Mouse (Mus musculus): ENCODE data around the gene Gimap9. TPM values are rescaled to one million over a fixed set of nuclear protein-coding genes. Genes with fewer than 3 reads are reported as not detected.
"Not testable (repeated sequence)": the region's sequence is repeated elsewhere in the genome, so short reads cannot be mapped to it uniquely, and the experiment has no call there.

Gimap9 gene
- polyA plus RNA-seq, 1 experiment from 2014 or later: 2.9 TPM

DNA sequence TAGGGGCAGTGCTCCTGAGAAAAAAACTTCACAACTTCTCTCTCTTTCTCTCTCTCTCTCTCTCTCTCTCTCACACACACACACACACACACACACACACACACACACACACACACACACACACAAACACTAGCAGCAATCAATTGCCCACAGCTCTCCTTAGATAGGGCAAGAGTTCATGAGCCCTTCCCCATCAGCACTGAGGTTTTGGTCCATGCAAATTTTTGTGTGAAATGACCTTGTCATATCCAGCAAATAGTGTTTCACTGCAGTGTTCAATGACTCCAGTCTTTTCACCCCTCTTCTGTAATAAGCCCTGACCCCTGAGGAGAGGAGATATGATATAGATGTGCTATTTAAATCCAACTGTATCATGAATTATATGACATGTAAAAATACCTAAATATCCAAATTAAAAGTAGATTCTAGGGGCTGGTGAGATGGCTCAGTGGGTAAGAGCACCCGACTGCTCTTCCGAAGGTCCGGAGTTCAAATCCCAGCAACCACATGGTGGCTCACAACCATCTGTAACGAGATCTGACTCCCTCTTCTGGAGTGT is 7.4 kb downstream of the Gimap9 start:
- H3K9me3 ChIP-seq; ATAC-seq (ENCODE audit: low FRiP score); H3K4me1 ChIP-seq (replicated peaks); H3K4me3 ChIP-seq; H3K9ac ChIP-seq; H3K4me2 ChIP-seq; H3K27me3 ChIP-seq; H3K36me3 ChIP-seq; H3K27ac ChIP-seq: not testable (repeated sequence)
- WGBS: 86% methylated on average over 3 of the region's 4 CpGs

DNA sequence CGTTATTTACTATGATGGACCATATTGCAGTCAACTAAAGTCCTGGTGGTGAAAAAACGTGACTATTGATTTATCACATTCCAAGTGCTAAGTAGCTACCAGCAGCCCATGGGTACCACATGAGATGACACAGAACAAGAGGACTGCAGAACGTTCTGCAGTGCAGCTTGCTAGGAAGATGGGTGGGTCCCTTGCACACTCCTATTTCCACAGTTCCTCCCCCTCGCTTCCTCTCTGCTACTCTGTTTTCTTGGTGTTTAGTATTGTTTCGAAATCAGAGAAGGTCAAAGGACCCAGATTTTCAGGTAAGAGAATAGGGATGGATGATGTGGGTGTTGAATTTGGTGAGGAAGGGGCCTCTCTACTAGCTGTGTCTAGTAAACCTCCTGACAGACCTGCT is 8.4 kb downstream of the Gimap9 start, which contains the start of gene Gimap4:
Gimap4 (plus strand) TSS at position 231 of the 400 bp plus-strand sequence.
- no peak for ATAC-seq (ENCODE audit: low FRiP score)
- Histone ChIP-seq H3K9ac (no peak within 1 kb of the TSS), H3K4me1 (replicated peaks) (no peaks in the 10 kb centered on the region), H3K4me2 (no peak within 1 kb of the TSS), H3K36me3 (no peaks in the 10 kb centered on the region), H3K27me3 (no peaks in the 10 kb centered on the region), H3K9me3 (no peaks in the 10 kb centered on the region), H3K27ac (no peak within 1 kb of the TSS), H3K4me3 (no peak within 1 kb of the TSS)
- 75% methylated on average over 5 of the region's 5 CpGs for WGBS

DNA sequence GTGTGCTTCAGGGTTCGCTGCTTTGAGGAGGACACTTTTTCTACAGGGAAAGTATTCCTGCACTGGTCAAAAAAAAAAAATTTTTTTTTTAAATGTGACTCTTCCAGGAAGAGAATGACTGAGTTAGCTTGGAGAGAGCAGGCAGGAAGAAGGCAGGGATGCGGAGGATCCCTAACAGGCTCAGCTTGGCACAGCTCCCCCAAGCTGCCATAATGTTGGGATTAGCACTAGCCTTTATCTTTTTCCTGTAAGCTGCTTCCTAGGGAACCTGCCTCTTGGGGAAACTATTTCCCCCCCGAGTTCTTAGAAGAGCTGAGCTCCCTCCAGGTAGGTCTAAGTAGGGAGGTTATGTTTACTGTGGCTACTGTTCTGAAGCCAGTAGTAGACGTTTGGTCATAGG is 8.9 kb downstream of the Gimap9 start:
- no peak for ATAC-seq (ENCODE audit: low FRiP score)
- 72% methylated on average over 4 of the region's 4 CpGs for WGBS
- no peak overlapping the region for H3K9ac ChIP-seq

DNA sequence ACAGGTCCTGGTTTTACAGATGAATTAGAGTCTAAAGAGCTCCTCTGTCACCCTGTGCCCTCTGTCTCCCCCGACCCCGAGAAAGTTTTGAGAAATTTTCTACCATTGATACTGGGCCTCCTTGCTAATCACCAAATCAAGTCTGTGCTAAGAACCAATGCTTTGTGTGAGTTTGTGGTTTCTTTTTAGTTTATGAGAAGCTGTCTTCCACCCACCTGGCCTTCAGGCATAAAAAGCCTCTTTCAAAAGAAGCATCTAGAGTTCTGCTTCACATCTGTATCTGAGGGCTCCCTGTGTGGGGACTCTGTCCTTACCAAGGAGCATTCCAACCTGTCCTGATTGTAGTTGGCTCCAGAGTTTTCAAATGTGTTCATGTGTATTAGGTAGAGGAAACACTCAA is 9.3 kb downstream of the Gimap9 start:
- H3K27me3 ChIP-seq: no peaks in the 10 kb centered on the region
- no peak overlapping the region for H3K27ac ChIP-seq
- no peaks in the 10 kb centered on the region for H3K9me3 ChIP-seq
- ATAC-seq (ENCODE audit: low FRiP score): no peak
- no peak overlapping the region for H3K9ac ChIP-seq
- H3K4me1 ChIP-seq (replicated peaks): no peaks in the 10 kb centered on the region
- no peaks in the 10 kb centered on the region for H3K36me3 ChIP-seq
- no peak overlapping the region for H3K4me3 ChIP-seq
- H3K4me2 ChIP-seq: no peak overlapping the region
- WGBS: 88% methylated on average over 2 of the region's 2 CpGs

More for the DNA sequence above, 8.9 kb downstream of the Gimap9 start:
- Histone ChIP-seq H3K4me2 (no peak overlapping the region), H3K27me3 (no peaks in the 10 kb centered on the region), H3K27ac (no peak overlapping the region), H3K4me1 (replicated peaks) (no peaks in the 10 kb centered on the region), H3K9me3 (no peaks in the 10 kb centered on the region), H3K36me3 (no peaks in the 10 kb centered on the region), H3K4me3 (no peak overlapping the region)

DNA sequence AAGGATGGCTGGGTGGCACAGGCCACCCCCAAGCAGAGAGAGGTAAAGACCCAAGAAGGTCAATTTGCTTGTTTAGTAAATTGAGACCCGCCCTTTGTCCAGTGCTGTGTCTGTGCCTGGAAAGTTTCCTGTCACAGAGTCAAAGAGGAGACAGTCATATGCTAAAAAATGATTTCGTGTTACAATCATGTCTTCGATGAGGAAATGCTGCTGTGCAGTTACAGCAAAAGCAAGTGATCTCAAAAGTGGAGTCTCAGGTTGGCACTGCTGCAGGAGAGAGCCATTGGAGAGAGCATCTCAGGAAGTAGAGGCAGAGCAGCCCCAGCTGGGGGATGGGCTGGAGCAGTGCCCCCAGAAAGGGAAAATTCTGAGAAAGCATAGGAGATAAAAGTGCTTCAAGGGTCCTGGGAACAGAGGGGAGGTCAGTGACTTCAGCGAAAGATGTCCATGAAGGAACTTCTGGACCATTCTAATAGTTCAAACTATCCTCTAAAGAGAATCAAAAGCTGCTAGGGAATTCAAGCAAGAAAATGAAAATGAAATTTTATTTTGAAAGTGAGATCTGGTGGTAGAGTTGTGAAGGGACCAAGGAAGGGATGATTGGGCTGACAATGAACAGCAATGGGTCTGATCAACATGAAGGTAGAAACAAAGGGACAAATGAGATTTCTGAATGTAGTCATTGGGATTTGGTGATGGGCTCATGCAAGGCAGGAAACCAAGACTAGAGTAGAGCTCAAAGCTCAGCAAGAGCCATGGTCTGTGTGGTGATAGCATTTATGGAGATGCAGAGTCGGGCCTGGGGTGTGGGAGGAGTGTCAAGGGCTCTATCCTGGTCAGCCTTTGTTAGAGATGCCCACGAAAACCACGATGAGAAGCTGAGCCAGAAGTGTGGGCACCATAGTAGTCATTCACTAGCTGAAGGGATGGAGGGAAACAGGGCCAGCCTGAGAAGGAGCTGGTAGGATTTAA is 10.1 kb downstream of the Gimap9 start:
- H3K4me1 ChIP-seq (replicated peaks): no peaks in the 10 kb centered on the region
- 84% methylated on average over 7 of the region's 7 CpGs for WGBS
- H3K9me3 ChIP-seq: no peaks in the 10 kb centered on the region
- H3K4me2 ChIP-seq: no peak overlapping the region
- ATAC-seq (ENCODE audit: low FRiP score): no peak
- no peak overlapping the region for H3K27ac ChIP-seq
- H3K4me3 ChIP-seq: no peak overlapping the region
- H3K9ac ChIP-seq: no peak overlapping the region
- no peaks in the 10 kb centered on the region for H3K27me3 ChIP-seq
- H3K36me3 ChIP-seq: no peaks in the 10 kb centered on the region

DNA sequence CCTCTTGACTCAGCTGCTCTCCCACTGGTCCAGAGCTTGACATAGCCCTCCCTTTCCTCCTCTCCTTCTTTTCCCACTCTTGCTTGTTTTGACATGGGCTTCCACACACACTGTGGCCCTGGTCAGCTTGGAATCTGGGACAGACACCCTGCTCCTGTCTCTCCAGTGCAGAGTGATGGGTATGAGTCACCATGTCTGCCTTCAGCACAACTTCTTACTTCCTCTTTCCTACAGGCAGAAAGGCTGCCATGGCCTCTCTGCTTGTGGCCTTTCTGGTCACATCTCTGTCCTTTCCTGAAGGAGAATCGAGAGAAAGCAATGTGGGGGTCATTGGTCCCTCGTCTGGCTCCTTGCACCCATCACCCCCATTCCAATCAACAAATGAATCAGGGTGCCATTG is 11.1 kb downstream of the Gimap9 start:
- no peak overlapping the region for H3K27ac ChIP-seq
- no peaks in the 10 kb centered on the region for H3K36me3 ChIP-seq
- no peaks in the 10 kb centered on the region for H3K27me3 ChIP-seq
- H3K4me1 ChIP-seq (replicated peaks): no peaks in the 10 kb centered on the region
- H3K9ac ChIP-seq: no peak overlapping the region
- WGBS: 70% methylated on average over 2 of the region's 2 CpGs
- no peak overlapping the region for H3K4me2 ChIP-seq
- no peak overlapping the region for H3K4me3 ChIP-seq
- no peaks in the 10 kb centered on the region for H3K9me3 ChIP-seq
- no peak for ATAC-seq (ENCODE audit: low FRiP score)

DNA sequence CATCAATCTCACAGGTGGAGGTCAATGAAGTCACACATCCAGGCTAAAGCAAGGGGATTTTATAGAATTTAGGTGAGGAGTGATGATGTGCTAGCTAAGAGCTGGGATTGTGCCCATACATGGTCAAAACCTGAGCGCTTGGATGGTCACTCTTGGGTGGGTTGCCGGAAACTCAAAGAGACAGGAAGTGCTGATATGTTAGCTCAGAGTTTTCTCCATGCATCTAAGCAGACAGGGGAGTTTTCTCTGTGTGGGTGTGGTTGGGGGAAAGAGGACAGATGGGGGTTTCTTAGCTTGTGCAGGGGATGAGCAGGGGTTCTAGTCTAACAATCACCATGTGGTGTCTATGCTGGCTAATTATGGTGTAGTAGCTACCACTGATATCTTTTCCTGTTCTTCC is 13.4 kb downstream of the Gimap9 start:
- Histone ChIP-seq H3K27ac (no peak overlapping the region), H3K4me1 (replicated peaks) (no peaks in the 10 kb centered on the region), H3K4me2 (no peak overlapping the region), H3K27me3 (no peaks in the 10 kb centered on the region), H3K9me3 (no peaks in the 10 kb centered on the region), H3K9ac (no peak overlapping the region), H3K4me3 (no peak overlapping the region), H3K36me3 (no peaks in the 10 kb centered on the region)
- WGBS: 90% methylated on average over 2 of the region's 2 CpGs
- no peak for ATAC-seq (ENCODE audit: low FRiP score)

DNA sequence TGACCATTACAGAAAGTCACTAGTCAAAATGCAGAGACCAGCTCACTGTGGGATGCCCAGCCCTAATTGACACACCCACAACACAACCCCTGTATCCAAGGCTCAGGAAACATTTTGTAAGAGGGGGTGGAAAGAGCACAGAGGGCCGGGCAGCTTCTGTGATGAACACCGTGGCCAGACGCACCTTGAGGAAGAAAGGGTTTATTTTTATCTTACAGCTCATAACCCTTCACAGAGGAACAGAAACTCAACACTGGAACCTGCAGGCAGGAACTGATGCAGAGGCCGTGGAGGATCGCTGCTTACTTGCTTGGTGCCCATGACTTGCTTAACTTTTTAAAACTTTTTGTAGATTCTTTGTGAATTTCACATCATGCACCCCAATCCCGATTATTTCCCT is 17.0 kb downstream of the Gimap9 start:
- H3K4me3 ChIP-seq: no peak overlapping the region
- no peaks in the 10 kb centered on the region for H3K27me3 ChIP-seq
- ATAC-seq (ENCODE audit: low FRiP score): no peak
- 89% methylated on average over 6 of the region's 6 CpGs for WGBS
- H3K36me3 ChIP-seq: no peaks in the 10 kb centered on the region
- H3K9ac ChIP-seq: no peak overlapping the region
- H3K9me3 ChIP-seq: no peaks in the 10 kb centered on the region
- no peak overlapping the region for H3K4me2 ChIP-seq
- H3K4me1 ChIP-seq (replicated peaks): no peaks in the 10 kb centered on the region
- no peak overlapping the region for H3K27ac ChIP-seq

DNA sequence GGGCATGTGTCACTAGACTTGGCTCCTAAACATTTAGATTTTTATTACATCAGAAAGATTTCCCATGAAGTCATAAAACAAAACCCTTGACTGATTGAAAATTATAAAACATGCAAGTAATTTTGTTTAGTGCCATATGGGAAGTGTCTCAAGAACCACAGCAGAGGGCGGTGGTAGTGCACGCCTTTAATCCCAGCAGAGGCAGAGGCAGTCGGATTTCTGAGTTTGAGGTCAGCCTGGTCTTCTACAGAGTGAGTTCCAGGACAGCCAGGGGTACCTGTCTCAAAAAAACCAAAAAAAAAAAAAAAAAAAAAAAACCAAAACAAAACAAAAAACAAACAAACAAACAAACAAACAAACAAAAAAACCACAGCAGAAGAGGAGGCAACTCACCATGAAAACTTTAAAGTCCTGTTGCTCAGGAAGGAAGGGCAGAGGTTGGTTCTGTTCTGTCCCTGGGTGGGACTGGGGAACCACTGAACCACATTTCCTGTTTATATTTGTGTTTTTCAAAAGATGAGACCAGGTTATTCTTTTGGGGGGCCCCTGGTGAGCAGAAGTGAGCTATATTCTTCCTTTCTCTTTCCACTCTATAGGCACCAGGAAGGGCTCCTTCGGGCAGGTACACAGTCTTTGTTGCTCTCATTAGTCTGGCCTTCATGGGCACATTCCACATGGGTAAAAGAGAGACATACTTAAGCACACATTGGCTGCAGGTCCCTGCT is 21.1 kb downstream of the Gimap9 start:
- Histone ChIP-seq H3K9me3 (no peaks in the 10 kb centered on the region), H3K27ac (no peak overlapping the region), H3K9ac (no peak overlapping the region), H3K4me2 (no peak overlapping the region), H3K4me1 (replicated peaks) (no peaks in the 10 kb centered on the region), H3K4me3 (no peak overlapping the region), H3K36me3 (no peaks in the 10 kb centered on the region), H3K27me3 (no peaks in the 10 kb centered on the region)
- no peak for ATAC-seq (ENCODE audit: low FRiP score)
- 86% methylated on average over 4 of the region's 4 CpGs for WGBS

DNA sequence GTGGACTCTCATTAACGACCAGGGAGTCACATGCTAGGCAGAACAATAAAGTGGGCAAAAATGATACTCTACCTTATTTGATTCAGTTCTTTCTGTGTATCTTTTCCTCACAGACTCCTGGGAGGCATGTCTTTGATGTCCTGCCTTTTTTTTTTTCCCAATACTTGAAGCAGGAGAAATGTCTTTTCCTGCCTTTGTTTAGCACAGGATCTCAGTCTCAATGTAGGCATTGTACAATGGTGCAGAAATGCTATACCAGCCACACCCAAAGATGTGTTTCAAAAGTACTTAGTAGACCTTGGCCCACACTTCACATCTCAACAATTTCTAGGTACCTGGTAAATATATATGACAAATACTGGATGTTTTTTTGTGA is 21.6 kb downstream of the Gimap9 start:
- H3K4me3 ChIP-seq: no peak overlapping the region
- H3K9ac ChIP-seq: no peak overlapping the region
- no peaks in the 10 kb centered on the region for H3K4me1 ChIP-seq (replicated peaks)
- no peaks in the 10 kb centered on the region for H3K36me3 ChIP-seq
- H3K27me3 ChIP-seq: no peaks in the 10 kb centered on the region
- WGBS: 61% methylated on average over 1 of the region's 1 CpGs
- H3K4me2 ChIP-seq: no peak overlapping the region
- no peak overlapping the region for H3K27ac ChIP-seq
- no peaks in the 10 kb centered on the region for H3K9me3 ChIP-seq
- ATAC-seq (ENCODE audit: low FRiP score): no peak

DNA sequence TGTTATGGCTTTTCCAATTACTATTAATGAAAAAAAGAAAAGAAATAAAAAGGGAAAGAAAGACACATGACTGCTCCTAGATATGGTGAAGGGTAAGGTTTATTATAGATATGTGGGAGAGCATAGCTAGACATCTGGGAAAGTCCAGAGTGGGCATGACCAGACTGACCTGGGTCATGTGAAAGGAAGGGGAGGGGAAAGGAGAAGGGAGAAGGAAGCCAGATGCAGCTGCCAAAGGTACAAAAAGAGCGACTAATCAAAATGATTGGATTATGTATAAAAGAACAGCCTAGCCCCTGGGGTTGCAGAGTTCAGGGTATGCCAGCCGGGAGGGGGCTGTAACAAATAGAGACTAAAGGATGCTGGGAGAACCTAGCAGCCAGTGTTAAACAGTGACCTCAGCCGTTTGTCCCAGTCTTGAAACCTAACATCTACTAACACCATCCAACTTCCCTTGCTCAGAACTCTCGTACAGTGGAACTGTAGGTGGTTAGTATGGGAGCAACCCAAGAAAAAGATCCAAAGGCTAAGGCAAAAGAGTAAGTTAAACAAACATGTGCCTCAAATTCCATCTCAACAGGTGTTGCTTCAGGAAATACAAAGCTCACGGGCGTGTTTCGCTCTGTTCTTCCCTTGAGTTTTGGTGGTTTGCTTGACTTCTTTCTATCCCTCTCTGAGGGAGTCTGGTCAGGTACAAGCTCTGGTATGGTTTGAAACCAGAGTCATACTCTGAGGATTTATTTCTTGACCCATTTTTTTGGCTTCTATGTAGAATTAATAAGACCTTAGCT is 22.3 kb downstream of the Gimap9 start:
- Histone ChIP-seq H3K9ac (no peak overlapping the region), H3K36me3 (no peaks in the 10 kb centered on the region), H3K4me1 (replicated peaks) (no peaks in the 10 kb centered on the region), H3K9me3 (no peaks in the 10 kb centered on the region), H3K27me3 (no peaks in the 10 kb centered on the region), H3K27ac (no peak overlapping the region), H3K4me3 (no peak overlapping the region), H3K4me2 (no peak overlapping the region)
- ATAC-seq (ENCODE audit: low FRiP score): no peak
- WGBS: 86% methylated on average over 7 of the region's 7 CpGs

DNA sequence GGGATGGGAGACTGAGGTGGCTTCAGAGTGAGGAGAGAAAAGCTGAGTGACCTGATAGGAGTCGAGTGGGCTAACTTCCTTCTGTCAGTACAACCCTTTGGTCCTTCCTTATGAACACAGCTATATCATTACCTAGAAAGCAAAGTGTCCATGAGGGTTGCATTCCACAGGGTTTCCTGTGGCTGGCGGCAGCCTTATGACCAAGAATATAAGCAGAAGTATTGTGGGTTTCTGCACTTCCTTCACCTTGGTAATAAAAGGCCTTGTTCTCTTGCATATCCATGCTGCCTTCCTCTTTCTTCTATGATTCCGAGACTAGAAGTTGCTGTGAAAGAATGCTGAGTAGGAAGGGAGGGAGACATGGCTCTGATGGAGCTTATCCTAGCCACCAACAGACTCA is 23.0 kb downstream of the Gimap9 start:
- Histone ChIP-seq H3K4me2 (no peak overlapping the region), H3K27ac (no peak overlapping the region), H3K4me3 (no peak overlapping the region), H3K27me3 (no peaks in the 10 kb centered on the region), H3K9ac (no peak overlapping the region), H3K9me3 (no peaks in the 10 kb centered on the region), H3K36me3 (no peaks in the 10 kb centered on the region), H3K4me1 (replicated peaks) (no peaks in the 10 kb centered on the region)
- ATAC-seq (ENCODE audit: low FRiP score): no peak
- WGBS: 87% methylated on average over 3 of the region's 3 CpGs

Data from hindbrain, embryonic 13.5 days (tissue).